Mouse (Mus musculus) erythroid progenitor cell, adult 5-6 weeks (primary cell): ENCODE data around the gene Gm6525. TPM values are rescaled to one million over a fixed set of nuclear protein-coding genes. Genes with fewer than 3 reads are reported as not detected.

ENCODE experiments used
- ATAC-seq: replicated peaks from 2 replicates; pipeline ENCODE4 v1.8.0; 2016; ENCODE audit warnings: moderate number of reproducible peaks, mild to moderate bottlenecking, moderate TSS enrichment, inconsistent platforms; ENCODE audit not compliant: poor library complexity, low FRiP score, severe bottlenecking
- total RNA-seq, 2 experiments: library from RNA; stranded (forward) in 1 of 2; stranded (reverse) in 1 of 2; fragments of 150-400 nt in 1 of 2; fragments of 186-747, 209-891 nt in 1 of 2; gene quantifications; 2 replicates each; pipeline versions ENCODE4 v1.2.3 to v1.2.4; 2015 to 2017; ENCODE audit warnings: low replicate concordance in 2 of 2

Gene Gm6525
- total RNA-seq, 2 experiments from 2014 or later, result not detected

DNA sequence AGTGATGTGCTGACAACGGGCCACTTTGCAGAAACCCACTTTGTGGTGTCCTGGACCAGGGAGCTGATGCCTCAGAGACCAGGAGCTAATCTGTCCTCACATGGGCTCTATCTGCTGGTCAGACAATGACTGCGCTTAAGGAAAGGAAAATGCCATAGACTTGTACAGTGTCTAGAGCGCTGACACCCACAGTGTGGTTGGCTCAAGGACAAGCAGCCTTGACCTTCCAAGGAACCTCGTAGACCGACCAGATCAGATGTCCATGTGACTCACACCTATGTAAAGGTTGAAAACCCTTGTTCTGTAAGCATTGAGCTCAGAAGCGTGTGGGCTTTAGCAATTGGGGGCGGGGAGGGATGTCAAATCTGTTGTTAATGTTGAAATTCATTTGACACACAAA is 34.6 kb downstream of the Gm6525 start:
- ATAC-seq, result no peak

DNA sequence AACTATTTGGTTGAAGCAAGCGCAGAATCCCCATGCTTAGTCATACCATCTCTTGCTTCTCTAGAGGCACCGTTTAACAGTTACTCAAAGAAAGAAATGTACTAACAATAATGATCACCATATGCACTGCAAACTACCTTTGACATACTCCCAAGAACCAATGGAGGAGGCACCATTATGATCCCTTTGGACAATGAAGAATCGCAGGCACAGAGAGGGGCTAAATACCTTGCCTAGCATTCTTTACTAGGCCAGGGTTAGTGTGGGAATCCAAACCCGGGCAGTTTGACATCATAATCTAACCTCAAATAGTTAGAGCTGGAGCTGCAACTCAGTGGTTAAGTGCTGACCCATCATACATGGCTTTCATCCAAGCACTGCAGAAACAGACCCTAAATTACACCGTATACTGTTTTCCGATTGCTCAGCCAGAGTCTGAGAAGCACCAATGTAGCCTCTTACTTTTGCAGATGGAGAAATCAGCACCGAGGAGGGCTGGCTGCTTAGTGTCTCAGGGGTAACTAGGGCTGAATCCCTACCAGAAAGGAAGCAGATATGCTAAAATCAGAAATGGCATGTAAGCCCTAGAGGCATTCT is 35.1 kb downstream of the Gm6525 start:
- no peak for ATAC-seq

DNA sequence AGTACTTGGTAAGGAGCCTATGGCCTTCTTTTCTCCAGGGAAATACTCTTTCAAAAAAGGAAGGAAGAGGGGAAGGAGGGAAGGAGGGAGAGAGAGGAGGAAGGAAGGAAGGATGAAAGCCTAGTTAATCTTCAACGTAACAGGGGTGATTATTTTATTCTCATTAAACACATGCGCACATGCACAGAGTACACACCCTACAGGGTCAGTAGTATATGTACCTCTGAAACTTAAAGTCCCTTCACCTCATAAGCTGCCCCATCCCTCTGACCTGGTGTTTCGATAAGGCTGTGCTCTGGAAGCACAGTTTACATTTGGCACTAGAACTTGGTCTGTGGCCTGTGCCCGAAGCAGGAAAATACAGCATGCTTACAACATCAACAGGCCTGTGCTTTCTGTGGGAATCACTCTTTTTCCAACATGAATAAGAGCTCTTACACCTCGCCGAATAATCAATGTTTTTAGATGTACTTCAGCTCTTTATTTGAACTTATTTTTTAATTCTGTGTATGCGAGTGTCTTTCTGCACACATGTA is 37.5 kb downstream of the Gm6525 start:
- no peak for ATAC-seq

DNA sequence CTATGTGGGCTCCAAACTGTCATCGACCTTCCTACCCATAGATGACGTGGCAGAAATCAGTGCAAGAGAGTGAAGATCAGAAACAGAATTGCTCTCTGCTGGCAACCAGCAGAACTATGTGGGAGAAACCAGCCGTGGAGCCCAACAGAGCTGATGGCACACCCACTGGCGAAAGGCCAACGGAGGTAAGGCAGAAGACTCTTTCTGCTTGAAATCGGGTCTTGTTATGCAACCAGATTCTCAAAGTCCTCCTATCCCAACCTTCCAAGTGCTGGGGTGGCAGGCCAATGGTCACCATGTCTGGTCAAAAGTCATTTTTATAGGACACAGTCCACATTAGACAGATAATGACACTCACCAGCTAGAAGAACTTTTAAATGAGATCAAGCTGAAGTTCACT is 40.6 kb downstream of the Gm6525 start:
- no peak for ATAC-seq

DNA sequence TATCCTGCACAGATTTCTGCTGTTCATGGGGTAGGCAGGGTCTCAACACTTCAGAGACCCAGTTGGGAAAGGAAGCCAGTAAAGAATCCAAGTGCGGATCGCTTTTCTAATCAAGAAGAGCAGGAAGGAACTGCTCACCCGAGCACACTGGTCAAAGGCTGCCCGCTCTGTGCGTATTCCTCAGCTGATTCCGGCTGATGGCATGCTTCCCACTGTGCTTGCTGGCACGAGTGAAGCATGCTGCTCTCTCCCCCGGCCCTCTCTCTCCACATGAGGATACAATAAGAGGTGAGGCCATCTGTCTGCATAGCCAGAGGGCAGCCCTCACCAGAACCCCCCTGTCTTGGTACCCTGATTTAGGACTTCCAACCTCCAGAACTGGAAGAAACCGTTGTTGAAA is 41.3 kb downstream of the Gm6525 start:
- ATAC-seq, result no peak

DNA sequence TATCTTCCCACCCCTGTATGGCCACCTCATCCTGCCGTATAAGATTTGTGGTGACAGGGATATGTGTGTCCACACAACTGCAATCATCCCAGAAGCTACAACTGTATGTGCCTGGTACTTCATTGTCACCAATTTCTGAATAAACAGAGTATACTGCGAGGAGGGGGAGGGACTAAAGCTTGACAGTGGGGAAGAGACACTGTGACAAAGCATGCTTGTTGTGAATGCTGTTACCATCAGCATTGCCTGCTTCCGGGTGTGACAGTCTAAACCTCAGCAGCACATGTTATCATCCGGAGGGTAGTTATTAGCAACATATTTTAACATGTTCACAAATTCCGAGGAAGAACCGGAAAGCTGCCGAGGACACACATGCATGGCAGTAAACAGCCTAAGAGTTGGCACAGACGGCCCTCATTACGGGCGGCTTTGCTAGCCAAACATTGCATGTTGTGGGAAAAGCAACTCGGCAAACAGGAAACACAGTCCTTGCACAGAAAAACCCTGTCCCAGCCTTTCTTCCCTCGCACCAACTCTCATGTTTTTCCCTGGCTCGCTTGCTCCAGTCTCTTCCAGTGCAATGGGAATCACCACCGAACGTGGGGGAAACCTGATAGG is 41.9 kb downstream of the Gm6525 start:
- no peak for ATAC-seq

DNA sequence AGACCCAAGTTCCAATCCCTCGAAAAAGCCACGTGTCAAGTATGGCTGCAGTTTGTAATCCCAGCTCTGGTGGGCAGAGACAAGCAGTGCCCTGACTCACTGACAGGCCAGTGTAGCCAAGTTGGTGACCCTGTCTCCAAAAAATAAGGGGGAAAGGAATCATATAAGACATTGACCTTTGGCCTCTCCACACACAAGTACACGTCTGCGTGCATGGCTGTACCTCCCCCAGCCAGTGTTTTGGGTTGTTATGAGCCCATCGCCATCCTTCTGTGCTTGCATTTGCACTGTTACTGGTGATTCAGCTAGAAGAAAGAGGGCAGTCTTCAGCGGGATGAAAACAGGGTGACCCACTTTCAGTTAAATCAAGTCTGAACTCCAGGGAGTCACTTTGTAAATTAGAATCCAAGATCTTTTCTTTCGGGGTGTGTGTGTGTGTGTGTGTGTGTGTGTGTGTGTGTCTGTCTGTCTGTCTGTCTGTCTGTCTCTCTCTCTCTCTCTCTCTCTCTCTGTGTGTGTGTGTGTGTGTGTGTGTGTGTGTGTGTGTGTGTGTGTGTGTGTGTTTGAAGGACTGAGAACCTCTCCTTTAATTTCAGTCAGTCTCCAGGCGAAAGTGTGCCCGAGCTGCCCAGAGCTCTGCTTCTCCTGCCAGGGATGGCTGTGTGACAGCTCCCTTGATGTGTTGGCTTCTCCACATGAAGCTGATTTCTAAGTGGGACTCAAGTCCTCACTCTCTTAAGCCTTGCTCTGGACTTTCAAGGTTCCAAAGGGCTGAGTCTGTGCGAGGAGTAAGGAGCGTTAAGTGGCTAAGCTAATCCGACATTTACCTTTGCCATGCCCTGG is 43.4 kb downstream of the Gm6525 start:
- ATAC-seq, result no peak

DNA sequence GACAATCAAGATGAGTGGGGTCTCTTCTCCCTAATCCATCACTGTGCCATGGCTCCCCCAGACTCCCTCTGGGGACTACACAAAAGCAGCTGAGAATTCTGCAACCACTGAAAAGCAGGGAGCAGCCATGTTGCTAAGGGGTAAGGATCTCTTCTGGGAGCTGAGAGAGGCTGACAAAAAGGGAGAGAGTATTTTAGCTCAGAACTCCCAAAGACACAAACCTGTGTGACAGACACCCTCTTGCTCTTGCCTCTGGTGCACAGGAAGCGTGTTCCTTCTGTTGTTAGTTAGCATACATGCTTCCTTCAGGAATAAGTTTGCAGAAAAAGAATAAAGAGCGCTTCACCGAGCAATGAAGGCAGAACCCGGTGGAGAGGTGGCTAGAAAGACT is 44.1 kb downstream of the Gm6525 start:
- no peak for ATAC-seq

DNA sequence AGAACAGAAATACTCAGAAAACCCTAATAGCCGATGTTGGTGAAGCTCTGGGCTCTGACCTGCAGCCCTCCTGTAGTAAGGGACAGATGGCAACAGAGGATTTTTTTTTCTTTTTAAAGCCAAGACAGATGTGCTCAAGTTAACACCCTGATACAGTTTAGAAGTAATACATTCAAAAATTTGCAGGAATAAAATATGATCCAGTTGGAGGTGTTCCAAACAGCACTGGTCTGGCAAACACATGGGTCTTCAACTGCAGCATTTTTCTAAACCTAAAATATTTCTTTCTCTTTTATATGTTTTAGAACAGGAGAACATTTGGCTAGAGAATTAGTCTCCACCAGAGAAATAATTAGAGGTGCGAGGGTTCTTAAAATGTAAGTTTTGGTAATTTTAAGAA is 44.6 kb downstream of the Gm6525 start:
- no peak for ATAC-seq

DNA sequence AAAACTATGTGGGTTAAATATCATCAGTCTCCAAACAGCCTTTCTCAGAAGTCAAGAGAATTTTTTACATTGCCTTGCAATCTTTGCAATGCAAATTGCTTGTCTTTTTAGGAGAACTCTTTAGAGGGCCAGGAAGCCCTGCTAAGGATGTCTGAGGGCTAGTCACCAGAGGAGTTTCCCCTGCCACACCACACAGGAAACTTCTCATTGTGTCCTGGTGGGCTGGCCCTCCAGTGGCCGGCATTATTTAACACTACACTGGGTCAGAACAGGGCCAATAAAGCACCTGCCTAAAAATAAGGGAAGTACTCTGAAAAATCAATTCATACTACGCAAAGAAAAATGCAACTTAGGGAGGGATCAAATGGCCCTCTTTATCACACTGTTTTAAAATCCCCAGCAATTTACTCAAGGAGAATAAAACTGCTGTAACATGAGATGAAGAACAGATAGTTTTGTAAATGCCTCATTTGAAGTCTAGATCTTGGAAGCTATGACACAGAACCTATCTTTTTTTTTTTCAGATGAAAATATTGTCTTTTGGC is 45.3 kb downstream of the Gm6525 start:
- ATAC-seq, result no peak

DNA sequence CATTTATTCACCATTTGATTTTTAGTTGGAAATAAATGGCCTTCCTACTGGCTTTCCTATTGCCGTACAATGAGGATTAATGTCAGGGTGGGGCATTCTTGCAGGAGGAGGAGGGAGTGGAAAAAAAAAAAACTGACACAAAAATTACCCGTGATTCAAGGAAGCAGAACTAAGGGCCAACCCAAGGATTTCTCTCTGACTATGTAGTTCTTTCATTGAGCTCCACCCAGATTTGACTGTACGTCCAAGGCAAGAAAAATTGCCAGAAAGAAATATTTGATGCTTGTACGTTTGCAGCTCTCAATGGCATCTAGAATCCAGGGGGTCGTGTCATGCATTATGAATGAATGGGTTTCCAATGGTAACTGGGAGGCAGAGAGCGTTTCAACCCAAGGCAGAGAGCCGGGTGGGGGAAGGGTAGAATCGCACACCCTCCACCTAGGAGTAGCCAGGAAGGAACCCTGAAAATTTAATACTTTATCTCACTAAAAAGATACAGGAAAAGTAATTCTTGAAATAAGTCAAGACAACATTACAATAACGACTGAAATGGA is 45.9 kb downstream of the Gm6525 start:
- no peak for ATAC-seq

DNA sequence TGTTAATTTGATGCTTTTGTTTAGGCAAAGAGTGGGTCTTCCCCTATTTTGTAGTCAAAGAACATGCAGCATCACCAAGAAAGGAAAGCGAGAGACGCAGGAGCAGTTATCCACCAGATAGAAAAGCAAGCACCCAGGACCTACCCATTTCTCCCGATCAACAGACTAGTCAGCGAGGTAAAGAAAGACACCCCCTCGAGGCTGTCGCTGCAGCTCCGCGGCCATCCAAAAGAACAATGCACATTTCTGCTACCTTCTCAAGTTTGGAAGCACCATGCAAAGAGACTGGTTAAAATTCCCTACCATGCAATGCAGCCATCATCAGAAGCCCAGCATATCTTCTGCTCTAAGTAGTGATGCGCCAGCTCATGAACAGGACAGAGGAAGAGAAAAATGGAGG is 46.4 kb downstream of the Gm6525 start:
- ATAC-seq, result no peak

DNA sequence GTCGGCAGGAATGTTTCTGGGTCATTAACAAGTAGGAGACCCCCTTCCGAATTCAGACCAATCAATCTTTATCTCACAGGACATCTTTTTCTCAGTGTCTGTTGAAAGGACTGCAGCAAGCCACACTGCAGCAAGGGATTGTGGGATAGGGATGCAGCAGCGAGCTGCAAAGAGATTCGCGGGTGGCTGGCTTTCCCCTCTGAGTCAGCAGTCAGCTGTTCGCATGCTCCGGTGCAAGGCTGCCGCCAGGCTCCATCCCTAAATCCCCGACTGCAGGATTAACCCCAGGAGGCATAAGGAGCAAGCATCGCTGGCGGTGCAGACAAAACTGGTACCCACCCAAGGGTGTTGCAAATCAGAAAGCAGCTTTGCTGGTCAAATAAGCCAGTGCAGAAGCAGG is 46.8 kb downstream of the Gm6525 start:
- ATAC-seq, result no peak

Other genes with a start within 250 kb of the Gm6525 start
- gene Tmem131l, start 133.9 kb upstream of the Gm6525 start, total RNA-seq (2015; ENCODE audit: low replicate concordance), result 110 and 116 TPM in 2 replicates
- 86.8 and 99.9 TPM in 2 replicates for gene Tmem131l, start 133.9 kb upstream of the Gm6525 start, total RNA-seq (2017; ENCODE audit: low replicate concordance)
- 2.9 and 6.3 TPM in 2 replicates for gene Mnd1, start 18.3 kb upstream of the Gm6525 start, total RNA-seq (2015; ENCODE audit: low replicate concordance)
- 1.4 and 3.6 TPM in 2 replicates for gene Mnd1, start 18.3 kb upstream of the Gm6525 start, total RNA-seq (2017; ENCODE audit: low replicate concordance)
- gene Trim2, start 132.8 kb downstream of the Gm6525 start, total RNA-seq (2015; ENCODE audit: low replicate concordance), result 4.3 and 10.9 TPM in 2 replicates
- 8.9 and 11.4 TPM in 2 replicates for gene Trim2, start 132.8 kb downstream of the Gm6525 start, total RNA-seq (2017; ENCODE audit: low replicate concordance)